Mouse (Mus musculus) limb, embryonic 10.5 days (tissue): Measurements from ENCODE around the gene Slc25a17. TPM values are rescaled to one million over a fixed set of nuclear protein-coding genes. Genes with fewer than 3 reads are reported as not detected.

Experiments
- DNase-seq: peaks from one replicate; pipeline ENCODE4 v3.0.0-alpha.2; 2017; ENCODE audit warnings: low spot score
- H3K27ac ChIP-seq: fragments of 300-500 bp; sonication (generic); 2 replicates; pipeline ENCODE4 v1.5.1; 2016; ENCODE audit warnings: mild to moderate bottlenecking
- H3K27me3 ChIP-seq: fragments of 300-500 bp; sonication (generic); 2 replicates; pipeline ENCODE4 v1.6.1; 2016; ENCODE audit warnings: low read depth, mild to moderate bottlenecking; ENCODE audit not compliant: poor library complexity, severe bottlenecking
- H3K36me3 ChIP-seq: fragments of 300-500 bp; sonication (generic); 2 replicates; pipeline ENCODE4 v1.6.1; 2016; ENCODE audit warnings: mild to moderate bottlenecking, moderate library complexity
- H3K4me1 ChIP-seq: fragments of 300-500 bp; sonication (generic); 2 replicates; pipeline ENCODE4 v1.6.1; 2016
- H3K4me3 ChIP-seq: fragments of 300-500 bp; sonication (generic); 2 replicates; pipeline ENCODE4 v1.5.1; 2016; ENCODE audit warnings: mild to moderate bottlenecking, moderate library complexity
- H3K9me3 ChIP-seq: fragments of 300-500 bp; sonication (generic); replicated peaks from 2 replicates; pipeline ENCODE4 v1.6.1; 2016; ENCODE audit warnings: mild to moderate bottlenecking
- WGBS: fragments of 180-500 bp; shearing (Covaris S2); methylation state at CpG from one replicate; pipeline ENCODE4 v1.1.7; 2016; 5-methylcytosine and 5-hydroxymethylcytosine counted together
- polyA plus RNA-seq: library from polyadenylated mRNA; unstranded; fragments of >200 nt; fragmentation: Nextera tagmentation; extraction: Ambion mirVana; gene quantifications from 2 replicates; pipeline ENCODE4 v1.2.1, GENCODE M21; 2016

Gene Slc25a17
- polyA plus RNA-seq, 1 experiment from 2014 or later: 93.6 TPM

DNA sequence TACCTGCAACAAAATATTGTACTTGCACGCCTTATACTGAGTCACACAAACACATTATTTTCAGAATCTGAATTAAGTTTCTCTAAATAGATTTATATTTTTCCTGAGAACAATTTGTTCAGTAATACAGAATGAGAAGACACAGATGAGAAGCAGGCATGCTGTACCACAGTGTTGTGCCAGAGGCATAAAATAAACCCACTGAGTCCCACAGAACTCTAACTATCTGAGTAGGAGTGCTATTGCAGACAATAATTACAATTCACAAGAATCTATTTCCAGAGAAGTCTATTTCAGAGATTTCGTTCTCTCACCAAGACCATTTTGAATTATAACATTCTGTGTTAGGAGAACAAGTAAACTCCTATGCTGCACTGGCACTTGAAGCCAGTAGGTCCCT, 13.1 kb downstream of the Slc25a17 start:
- peaks cover 33% of the 10 kb centered on the region for H3K36me3 ChIP-seq
- no peak overlapping the region for H3K4me3 ChIP-seq
- H3K9me3 ChIP-seq: no peaks in the 10 kb centered on the region
- H3K27ac ChIP-seq: no peak overlapping the region
- 94% methylated on average over 2 of the region's 2 CpGs for WGBS
- DNase-seq: no peak
- no peaks in the 10 kb centered on the region for H3K27me3 ChIP-seq
- no peaks in the 10 kb centered on the region for H3K4me1 ChIP-seq

DNA sequence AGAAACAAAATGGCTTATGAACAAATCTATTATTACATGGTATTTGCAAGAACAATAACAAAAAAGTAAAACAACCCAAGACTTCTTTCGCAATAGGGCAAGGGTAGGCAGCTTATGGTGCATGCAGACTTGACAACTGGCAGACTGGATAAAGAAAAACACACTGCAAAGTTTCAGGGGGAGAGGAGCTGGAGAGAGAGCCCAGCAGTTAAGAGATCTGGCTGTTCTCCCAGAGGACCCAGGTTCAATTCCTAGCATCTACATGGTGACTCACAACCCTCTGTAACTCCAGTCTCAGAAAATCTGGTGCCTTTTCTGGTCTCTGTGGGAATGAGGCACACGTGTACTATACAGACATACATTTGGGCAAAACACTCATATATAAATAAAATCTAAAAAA, 19.2 kb downstream of the Slc25a17 start:
- no peaks in the 10 kb centered on the region for H3K9me3 ChIP-seq
- no peak for DNase-seq
- no peaks in the 10 kb centered on the region for H3K27me3 ChIP-seq
- WGBS: 91% methylated on average over 2 of the region's 2 CpGs
- H3K36me3 ChIP-seq: peaks cover 65% of the 10 kb centered on the region
- no peaks in the 10 kb centered on the region for H3K4me1 ChIP-seq
- H3K27ac ChIP-seq: no peak overlapping the region
- no peak overlapping the region for H3K4me3 ChIP-seq

DNA sequence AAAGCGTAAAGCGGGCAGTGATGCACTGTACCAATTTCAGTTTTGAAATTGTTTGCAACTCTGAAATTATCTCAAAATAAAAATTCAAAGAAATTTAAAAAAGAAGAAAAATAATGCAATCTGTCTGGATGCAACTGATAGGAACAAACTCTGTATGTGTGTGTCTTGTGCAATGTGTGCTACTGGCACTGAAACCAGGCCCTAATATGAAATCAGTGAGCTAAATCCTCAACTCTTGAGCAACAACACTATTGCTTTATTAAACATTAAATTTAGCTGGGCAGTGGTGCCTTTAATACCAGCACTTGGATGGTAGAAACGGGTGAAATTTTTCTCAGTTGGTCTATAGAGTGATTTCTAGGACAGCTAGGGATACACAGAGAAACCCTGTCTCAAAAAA, 21.5 kb downstream of the Slc25a17 start:
- Histone ChIP-seq H3K27ac (no peak overlapping the region), H3K4me1 (no peaks in the 10 kb centered on the region), H3K27me3 (no peaks in the 10 kb centered on the region), H3K36me3 (peaks cover 82% of the 10 kb centered on the region), H3K9me3 (no peaks in the 10 kb centered on the region), H3K4me3 (no peak overlapping the region)
- DNase-seq: no peak
- WGBS: 98% methylated on average over 3 of the region's 3 CpGs

DNA sequence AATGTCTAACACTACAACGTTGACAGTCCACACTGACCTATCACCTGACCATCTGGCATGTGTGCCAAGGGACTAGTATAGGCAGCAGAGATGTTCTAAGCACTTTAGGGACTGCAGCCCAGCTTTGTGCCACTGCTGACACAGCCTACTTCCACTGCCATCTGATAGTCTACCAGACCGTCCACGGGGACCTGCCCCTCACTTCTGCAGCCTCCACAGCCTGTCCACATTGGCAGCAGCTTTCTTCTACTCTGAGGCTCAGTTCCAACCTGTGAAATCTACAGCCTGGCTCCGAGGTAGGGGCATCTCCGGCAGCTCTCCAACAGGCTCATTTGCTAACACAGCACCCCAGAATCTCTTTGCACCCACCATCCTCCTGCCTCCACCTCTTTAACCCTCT, 24.1 kb downstream of the Slc25a17 start:
- no peaks in the 10 kb centered on the region for H3K27me3 ChIP-seq
- WGBS: 90% methylated on average over 5 of the region's 5 CpGs
- peaks cover 86% of the 10 kb centered on the region for H3K36me3 ChIP-seq
- DNase-seq: no peak
- no peaks in the 10 kb centered on the region for H3K4me1 ChIP-seq
- H3K27ac ChIP-seq: no peak overlapping the region
- no peak overlapping the region for H3K4me3 ChIP-seq
- no peaks in the 10 kb centered on the region for H3K9me3 ChIP-seq

- DNase-seq: no peak
- Histone ChIP-seq H3K27ac (no peak overlapping the region), H3K36me3 (peaks cover 81% of the 10 kb centered on the region), H3K4me1 (peaks cover 22% of the 10 kb centered on the region), H3K4me3 (no peak overlapping the region), H3K9me3 (no peaks in the 10 kb centered on the region), H3K27me3 (no peaks in the 10 kb centered on the region)
- WGBS: 93% methylated on average over 4 of the region's 4 CpGs
Observed at GRCm38 (mm10) chr15:81332517-81332916, 28.1 kb downstream of the Slc25a17 start.

- H3K4me3 ChIP-seq: no peak overlapping the region
- no peak overlapping the region for H3K27ac ChIP-seq
- no peaks in the 10 kb centered on the region for H3K9me3 ChIP-seq
- WGBS: 74% methylated on average over 3 of the region's 3 CpGs
- H3K4me1 ChIP-seq: peaks cover 26% of the 10 kb centered on the region
- peaks cover 82% of the 10 kb centered on the region for H3K36me3 ChIP-seq
- H3K27me3 ChIP-seq: no peaks in the 10 kb centered on the region
- DNase-seq: no peak
Observed at GRCm38 (mm10) chr15:81330816-81331433, 29.7 kb downstream of the Slc25a17 start.

GRCm38 (mm10) chr15:81329721-81330369, 30.8 kb downstream of the Slc25a17 start:
- peaks cover 31% of the 10 kb centered on the region for H3K4me1 ChIP-seq
- H3K4me3 ChIP-seq: no peak overlapping the region
- 26% methylated on average over 5 of the region's 5 CpGs for WGBS
- H3K9me3 ChIP-seq: no peaks in the 10 kb centered on the region
- H3K27me3 ChIP-seq: no peaks in the 10 kb centered on the region
- no peak overlapping the region for H3K27ac ChIP-seq
- DNase-seq: no peak
- peaks cover 82% of the 10 kb centered on the region for H3K36me3 ChIP-seq

GRCm38 (mm10) chr15:81327501-81327900, 33.1 kb downstream of the Slc25a17 start:
- Histone ChIP-seq H3K27me3 (no peaks in the 10 kb centered on the region), H3K9me3 (no peaks in the 10 kb centered on the region), H3K27ac (no peak overlapping the region), H3K4me3 (no peak overlapping the region), H3K36me3 (peaks cover 74% of the 10 kb centered on the region), H3K4me1 (peaks cover 31% of the 10 kb centered on the region)
- WGBS: 96% methylated on average over 7 of the region's 7 CpGs
- DNase-seq: no peak

- no peak for DNase-seq
- peaks cover 85% of the 10 kb centered on the region for H3K36me3 ChIP-seq
- WGBS: 85% methylated on average over 4 of the region's 4 CpGs
Observed at GRCm38 (mm10) chr15:81324979-81325378, 35.6 kb downstream of the Slc25a17 start.

GRCm38 (mm10) chr15:81320137-81320536, 40.5 kb downstream of the Slc25a17 start:
- Histone ChIP-seq H3K27me3 (no peaks in the 10 kb centered on the region), H3K36me3 (peaks cover 85% of the 10 kb centered on the region), H3K9me3 (no peaks in the 10 kb centered on the region; the same call in 1 of the 2 replicates), H3K27ac (no peak overlapping the region), H3K4me3 (no peak overlapping the region), H3K4me1 (no peaks in the 10 kb centered on the region)
- DNase-seq: no peak
- 92% methylated on average over 3 of the region's 3 CpGs for WGBS

More at GRCm38 (mm10) chr15:81324979-81325378, 35.6 kb downstream of the Slc25a17 start:
- H3K27me3 ChIP-seq: no peaks in the 10 kb centered on the region
- H3K27ac ChIP-seq: no peak overlapping the region
- H3K4me3 ChIP-seq: no peak overlapping the region
- H3K4me1 ChIP-seq: peaks cover 23% of the 10 kb centered on the region
- H3K9me3 ChIP-seq: no peaks in the 10 kb centered on the region

- 93% methylated on average over 9 of the region's 9 CpGs for WGBS
- Histone ChIP-seq H3K27ac (no peak overlapping the region), H3K27me3 (no peaks in the 10 kb centered on the region), H3K36me3 (peaks cover 83% of the 10 kb centered on the region), H3K4me1 (no peaks in the 10 kb centered on the region), H3K4me3 (no peak overlapping the region), H3K9me3 (no peaks in the 10 kb centered on the region; the same call in 1 of the 2 replicates)
- no peak for DNase-seq
Observed at GRCm38 (mm10) chr15:81319462-81319861, 41.1 kb downstream of the Slc25a17 start.

DNA sequence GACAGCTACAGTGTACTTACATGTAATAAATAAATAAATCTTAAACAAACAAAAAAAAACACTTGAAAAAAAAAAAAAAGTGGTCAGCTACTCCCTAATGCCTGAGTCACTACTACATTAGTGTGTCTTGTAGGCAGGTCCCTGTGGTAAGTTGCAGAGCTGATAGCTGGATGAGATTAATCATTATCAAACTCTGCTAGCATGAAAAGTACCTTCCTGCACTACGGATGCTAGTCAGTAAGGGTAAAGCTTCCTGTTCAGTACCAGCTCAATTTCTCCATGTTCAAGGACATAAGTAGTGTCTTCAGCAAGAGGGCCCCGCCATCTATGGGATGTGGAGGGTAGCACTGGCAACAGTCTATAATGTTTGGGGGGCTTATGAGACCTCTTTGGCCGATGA, 46.7 kb downstream of the Slc25a17 start:
- WGBS: 95% methylated on average over 3 of the region's 3 CpGs
- H3K36me3 ChIP-seq: peaks cover 35% of the 10 kb centered on the region
- H3K4me1 ChIP-seq: peaks cover 3% of the 10 kb centered on the region; the same call in 1 of the 2 replicates
- H3K27me3 ChIP-seq: no peaks in the 10 kb centered on the region
- H3K27ac ChIP-seq: no peak overlapping the region
- no peaks in the 10 kb centered on the region; the same call in 1 of the 2 replicates for H3K9me3 ChIP-seq
- DNase-seq: no peak
- H3K4me3 ChIP-seq: no peak overlapping the region

- Histone ChIP-seq H3K4me1 (peaks cover 3% of the 10 kb centered on the region; the same call in 1 of the 2 replicates), H3K9me3 (no peaks in the 10 kb centered on the region), H3K4me3 (no peak overlapping the region), H3K27me3 (no peaks in the 10 kb centered on the region), H3K36me3 (peaks cover 6% of the 10 kb centered on the region), H3K27ac (no peak overlapping the region; the same call in 1 of the 2 replicates)
- 66% methylated on average over 6 of the region's 6 CpGs for WGBS
- no peak for DNase-seq
Observed at GRCm38 (mm10) chr15:81311026-81311425, 49.6 kb downstream of the Slc25a17 start.
